Mouse (Mus musculus): Measurements from ENCODE around the gene Pank4.

GRCm38 (mm10) chr4:154962683-154963082, 1.2 kb upstream of the Pank4 start:
- TF ChIP-seq CTCF (conservative IDR thresholded peaks at IDR 0.05; ENCODE audit: insufficient read depth, insufficient read length, low read depth, low read length), result no peak
- no peak for TF ChIP-seq POLR2A (IDR thresholded peaks at IDR 0.05; ENCODE audit: low read depth, low read length)
